Mouse (Mus musculus) right cerebral cortex, postnatal 10 days (tissue): Measurements from ENCODE around the gene Prr12.
"Not testable (repeated sequence)": the region's sequence is repeated elsewhere in the genome, so short reads cannot be mapped to it uniquely, and the experiment has no call there.

Experiments used
- DNase-seq, 2 experiments: peaks; one replicate each; pipeline ENCODE4 v3.0.0; 2021; ENCODE audit warnings: low spot score in 2 of 2

Prr12 gene

DNA sequence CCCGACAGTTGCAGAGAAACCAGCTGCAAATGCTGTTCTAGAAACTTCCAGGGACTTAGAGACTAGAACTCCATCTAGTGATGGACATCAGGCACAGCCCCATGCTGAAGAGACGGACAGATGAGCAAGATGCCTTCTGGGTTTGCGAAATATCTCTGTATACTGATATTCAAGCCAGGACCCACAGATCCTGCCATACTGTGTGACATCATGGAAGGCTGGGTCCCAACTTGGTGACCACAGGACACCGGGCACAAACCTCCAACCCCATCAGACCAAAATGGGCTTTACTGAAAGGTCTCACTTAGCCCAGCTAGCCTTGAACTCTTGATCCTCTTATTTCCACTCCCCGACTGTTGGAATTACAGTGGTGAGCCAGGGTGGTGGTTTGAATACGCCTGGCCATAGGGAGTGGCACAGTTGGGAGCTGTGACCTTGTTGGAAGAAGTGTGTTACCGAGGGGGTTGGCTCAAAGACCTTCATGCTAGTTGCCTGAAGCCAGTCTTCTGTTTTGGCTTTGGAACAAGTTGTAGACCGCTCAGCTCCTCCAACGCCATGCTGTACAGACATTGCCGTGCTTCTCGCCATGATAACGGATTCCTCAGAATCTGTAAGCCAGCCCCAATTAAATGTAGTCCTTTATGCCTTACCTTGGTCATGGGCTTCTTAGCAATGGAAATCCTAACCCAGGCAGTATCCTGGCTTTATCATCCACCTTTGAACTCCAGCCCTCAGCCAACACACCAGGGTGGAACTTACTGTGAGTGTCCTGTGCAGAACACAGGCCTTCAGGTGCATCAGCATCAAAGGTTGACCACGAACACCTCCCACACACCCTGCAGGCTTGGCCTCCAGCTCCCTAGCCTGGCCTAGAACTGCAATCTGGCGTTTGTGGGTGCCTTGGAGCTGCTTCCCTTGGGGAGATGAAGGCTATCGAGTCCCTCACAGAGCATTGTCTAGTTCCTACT, 28.1 kb downstream of the Prr12 start:
- no peak for DNase-seq

DNA sequence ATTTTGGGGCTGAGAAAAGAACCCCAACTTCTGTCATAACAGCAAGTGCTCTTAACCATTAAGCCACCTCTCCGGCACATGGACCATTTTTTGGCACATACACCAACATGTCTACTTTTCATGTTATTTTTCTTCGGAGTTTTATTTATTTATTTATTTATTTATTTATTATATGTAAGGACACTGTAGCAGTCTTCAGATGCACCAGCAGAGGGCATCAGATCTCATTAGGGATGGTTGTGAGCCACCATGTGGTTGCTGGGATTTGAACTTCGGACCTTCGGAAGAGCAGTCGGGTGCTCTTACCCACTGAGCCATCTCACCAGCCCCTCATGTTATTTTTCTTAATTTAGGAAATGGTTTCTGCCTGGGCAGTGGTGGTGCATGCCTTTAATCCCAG, 29.0 kb downstream of the Prr12 start:
- not testable (repeated sequence) for DNase-seq

DNA sequence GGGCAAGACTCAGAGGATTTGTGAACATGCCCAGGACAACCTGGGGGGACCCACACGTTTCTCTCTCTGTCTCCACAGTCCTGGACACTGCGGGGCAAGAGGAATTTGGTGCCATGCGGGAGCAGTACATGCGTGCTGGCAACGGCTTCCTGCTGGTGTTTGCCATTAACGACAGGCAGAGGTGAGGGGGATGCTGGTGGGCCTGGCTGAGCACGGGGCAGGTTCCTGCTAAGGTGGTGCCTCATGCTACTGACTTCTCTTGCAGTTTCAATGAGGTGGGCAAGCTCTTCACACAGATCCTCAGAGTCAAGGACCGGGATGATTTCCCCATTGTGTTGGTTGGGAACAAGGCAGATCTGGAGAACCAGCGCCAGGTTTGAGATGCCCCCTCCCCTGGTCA, 32.5 kb downstream of the Prr12 start:
- DNase-seq = no peak

DNA sequence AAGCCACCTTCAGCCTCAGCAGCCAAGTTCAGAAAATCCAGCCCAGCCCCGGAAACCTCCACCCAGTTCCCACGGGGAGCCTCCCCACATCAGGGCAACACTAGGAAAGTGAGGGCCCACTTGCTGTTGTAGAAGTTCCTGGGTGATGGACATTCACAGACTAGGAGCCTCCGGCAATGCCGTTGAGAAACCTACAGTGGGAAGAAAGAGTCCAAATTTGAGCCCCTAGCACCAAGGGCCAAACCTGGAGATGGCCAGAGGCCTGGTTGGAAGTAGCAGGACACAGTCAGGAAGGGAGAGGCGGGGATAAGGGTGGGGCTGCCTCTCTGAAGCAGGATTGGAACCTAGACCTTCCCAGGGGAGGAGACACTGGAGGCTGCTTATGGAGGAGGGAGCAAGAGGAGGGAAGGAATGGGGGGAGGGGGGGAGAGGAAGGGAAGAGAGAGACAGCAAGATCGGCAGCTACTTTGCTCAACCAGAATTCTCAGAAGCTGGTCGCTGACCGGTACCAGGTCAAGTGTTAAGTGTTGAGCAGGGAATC, 33.6 kb downstream of the Prr12 start:
- peak in 1 of 2 experiments; percentile 35 for DNase-seq

DNA sequence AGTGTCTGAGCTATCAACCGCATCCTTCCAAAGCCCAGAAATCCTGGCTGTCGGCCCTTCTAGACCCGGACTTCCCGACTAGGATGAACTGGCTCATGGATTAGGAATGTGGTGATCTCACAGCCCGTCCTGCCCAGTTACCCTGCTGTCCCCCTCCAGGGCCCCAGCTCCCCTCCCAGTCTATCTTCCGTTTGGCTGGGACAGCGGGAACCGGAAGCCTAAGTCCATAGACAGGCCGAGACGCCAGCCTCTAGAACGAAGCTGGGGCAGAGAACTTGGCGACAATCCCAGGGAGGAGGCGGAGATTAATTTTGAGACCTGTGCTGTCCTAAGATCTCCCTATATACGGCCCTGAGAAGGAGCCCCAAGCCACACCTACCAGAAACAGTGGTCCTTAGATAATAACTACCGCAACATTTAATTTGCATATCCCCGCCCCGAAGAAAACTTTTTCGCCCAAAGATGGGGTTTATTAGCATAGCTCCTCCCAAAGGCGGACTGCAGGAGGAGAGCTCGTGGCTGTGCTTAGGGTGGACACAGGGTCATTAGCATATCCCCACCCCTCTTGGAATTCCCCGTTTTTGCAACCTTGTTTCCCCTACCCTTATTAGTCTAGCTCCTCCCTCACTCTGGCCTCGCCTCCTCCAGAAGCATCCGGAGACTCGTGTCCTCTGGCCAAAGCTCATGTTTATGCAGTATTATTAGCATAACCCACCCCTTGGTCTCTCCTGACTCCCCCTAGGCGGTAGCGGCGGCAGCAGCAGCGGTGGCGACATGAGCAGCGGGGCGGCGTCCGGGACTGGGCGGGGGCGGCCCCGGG, 35.2 kb downstream of the Prr12 start, which contains the start of gene Rras:
Rras (plus strand) TSS at position 720 of the 820 bp plus-strand sequence.
- DNase-seq = peak; percentile 88 to 94

DNA sequence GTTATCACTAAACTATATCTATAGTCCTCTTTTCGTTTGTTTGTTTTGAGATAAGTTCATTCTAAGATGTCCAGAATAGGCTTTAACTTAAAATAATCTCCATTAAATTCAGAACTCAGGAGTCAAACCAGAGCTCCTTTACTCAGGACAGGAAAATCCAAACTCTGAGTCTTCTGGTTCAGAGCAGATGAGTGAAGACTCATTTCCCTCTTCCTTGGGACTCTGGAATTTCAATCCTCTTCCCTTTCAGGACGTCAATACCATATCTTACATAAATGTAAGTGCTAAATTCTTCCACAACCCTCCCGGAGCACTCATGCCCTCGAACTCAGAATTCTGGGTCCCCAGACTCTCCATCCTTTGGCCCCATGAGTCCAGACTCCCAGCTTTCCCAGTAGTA, 35.9 kb downstream of the Prr12 start:
- DNase-seq = no peak

DNA sequence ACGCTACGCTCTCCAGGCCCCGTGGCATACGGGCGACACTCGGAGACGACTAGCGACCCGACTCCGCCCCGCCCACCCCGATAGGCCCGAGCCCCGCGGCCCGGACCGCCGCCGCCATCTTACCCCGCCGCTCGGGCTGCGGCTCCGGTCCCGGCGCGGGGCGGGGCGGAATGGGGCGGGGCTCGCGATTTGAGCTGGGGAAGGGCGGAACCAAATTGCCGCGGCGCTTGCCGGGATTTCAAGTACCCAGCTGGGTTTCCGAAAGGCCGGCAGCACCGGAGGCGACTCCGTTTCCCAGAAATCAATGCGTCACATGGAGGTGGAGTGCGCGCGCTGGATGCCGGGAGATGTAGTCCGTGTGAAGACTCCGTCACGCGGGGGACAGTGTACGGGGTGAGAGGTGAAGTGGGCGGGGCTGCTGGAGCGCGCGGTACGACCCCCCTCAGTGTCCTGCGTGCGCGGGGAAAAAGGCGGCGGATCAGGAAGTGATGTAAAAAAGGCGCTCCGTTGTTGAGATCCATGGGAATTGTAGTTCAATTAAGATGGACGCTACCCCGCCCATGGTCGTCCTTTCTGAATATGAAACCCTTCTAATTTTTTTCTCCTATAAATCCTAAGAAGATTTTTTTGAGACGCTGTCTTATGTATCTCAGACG, 36.6 kb downstream of the Prr12 start, which contains the start of gene Scaf1:
Scaf1 (minus strand) TSS at position 407 of the 656 bp plus-strand sequence.
- DNase-seq = peak; percentile 100

DNA sequence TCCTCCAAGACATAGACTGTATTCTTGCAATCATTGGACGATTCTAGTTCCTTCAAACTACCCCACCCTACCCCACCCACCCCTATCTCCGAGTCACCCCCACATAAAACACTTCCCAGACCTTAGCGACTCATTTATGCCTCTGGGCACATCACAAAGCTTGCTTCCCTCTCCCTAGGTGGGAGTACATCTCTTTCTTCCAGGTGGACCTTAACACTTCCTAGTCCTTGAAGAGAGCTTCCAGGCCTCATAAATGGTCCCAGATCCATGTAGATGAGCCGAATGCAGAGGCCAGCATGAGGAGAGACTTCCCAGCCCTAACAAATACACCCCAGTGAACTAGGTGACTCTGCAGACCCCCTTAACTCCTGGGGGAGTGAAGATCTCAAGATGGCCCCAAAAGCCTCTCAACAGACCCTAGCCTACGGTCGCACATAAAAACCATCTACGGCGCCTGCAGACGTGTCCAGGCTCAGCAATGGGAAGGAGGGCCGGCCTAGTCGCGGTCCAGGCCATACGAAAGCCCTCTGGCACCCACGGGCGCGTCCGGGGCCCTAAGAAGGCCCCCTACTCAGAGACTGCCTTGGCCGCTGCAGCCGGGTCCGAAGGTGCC, 37.2 kb downstream of the Prr12 start:
- DNase-seq = no peak

DNA sequence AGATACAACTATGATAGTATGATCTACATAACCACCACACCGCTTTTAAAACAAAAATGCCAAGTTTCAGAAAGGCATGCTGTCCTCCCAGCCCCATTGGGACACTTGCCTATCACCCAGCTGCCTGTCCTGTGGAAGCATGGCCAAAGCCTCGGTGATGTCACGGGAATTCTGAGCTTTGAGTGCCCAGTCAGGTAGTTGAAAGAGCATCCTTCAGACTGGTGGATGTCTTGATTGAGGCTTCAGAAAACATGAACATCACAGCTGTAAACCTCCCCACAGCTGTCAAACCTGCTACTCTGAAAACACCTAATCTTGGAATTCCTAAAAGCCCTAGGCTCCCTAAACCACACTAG, 38.6 kb downstream of the Prr12 start:
- DNase-seq = no peak

DNA sequence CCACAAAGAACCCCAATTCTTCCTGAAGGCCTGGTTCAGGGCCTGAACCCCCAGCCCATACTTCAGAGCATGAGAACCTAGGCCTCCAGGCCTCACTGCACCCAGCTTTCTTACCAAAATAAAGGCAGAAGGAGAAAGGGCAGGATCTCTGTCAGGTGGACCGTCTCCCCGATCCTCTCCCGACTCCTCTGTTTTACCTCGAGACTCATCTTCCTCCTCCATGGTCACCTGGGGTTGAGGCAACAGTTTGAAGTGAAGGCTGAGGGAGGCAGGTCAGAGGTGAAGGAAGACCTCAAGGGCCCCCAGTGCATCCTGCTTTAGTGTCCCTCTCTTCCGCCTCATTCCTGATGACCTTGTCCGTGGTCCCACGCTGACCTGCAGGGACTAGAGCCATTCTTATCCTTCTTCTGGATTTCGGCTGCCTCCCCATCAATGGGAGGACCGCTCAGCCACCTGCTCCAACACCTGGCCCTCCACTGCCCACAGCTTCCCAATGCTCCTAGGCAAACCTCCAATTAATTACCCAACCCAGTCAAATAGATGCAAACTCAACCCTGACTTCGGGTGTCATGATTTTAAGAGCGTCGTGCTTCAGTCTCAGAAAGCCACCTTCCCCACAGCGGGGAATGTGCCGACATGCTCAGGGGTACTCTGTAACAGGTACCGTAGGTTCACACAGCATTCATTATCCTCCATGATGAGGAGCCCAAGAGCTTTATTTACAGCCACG, 39.1 kb downstream of the Prr12 start:
- DNase-seq = no peak

DNA sequence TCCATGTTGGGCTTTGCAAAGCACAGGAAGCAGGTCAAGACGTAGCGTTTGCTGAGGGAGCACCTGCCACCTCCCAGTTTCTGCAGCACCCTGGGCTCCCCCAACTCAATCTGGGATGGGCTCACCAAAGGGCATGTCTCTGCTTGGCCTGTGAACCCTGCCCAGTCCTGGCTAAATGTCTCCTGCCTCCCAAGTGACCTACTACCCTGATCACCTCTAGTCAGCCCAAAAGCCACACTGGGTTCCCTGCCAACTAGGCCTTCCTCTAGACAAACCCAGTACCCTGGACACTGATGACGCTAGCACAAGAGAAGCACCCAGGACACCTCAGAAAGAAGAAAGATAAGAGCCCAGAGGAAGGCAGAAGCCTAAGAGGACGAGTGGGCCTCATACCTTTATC, 39.9 kb downstream of the Prr12 start:
- no peak for DNase-seq

DNA sequence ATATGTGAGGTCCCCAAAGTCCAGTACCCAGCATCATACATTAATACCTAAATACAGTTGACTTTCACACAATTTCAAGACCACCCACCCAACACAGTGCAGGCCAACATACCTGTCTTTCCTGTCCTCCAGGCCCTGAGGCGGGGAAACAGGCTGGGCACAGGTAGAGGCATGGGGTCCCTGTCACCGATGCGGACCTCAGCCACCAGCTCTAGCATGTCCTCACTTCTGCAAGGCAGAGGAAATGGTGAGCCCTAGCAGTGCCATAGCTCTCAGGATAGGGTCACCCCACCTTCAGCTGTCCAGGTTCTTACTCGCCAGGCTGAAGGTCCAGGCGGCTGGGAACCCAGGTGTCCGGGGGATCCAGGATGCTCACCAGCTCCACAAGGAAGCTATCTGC, 40.7 kb downstream of the Prr12 start:
- no peak for DNase-seq

DNA sequence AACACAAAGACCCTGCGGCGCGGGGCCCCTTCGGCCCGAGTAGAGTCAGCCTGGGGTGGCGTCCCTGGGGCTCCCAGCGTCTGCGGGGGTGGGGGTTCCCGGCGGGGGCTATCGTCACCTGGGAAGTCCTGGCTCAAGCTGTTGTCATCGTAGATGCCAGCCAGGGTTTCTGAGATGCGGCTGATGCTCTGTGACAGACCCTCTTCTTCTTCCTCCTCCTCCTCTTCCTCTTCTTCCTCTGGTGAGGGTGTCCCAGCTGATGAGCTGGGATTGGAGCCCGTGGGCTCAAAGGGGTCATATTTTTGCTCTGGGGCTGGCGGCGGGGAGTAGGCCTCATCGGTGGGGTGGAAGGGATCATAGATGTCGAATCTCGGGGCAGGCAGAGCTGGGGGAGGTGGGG, 44.3 kb downstream of the Prr12 start:
- no peak for DNase-seq

DNA sequence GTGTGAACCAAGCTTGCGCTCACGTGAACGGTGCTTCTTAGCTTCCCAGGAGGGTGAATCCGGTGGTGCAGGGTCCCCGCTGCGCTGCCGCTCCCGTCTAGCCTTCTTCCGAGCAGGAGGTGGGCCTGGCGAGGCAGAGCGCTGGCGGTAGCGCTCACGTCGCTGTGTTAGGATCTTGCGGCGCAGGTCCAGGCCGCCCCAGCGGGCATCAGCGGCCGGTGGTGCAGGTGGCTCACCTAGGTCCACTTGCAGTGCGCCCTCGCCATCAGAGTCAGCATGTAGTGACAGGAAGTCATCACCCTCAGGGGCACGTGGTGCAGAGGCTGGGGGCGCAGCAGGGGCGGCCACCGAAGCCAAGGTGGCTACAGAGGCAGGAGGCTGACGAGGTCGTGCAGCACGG, 44.8 kb downstream of the Prr12 start:
- no peak for DNase-seq

DNA sequence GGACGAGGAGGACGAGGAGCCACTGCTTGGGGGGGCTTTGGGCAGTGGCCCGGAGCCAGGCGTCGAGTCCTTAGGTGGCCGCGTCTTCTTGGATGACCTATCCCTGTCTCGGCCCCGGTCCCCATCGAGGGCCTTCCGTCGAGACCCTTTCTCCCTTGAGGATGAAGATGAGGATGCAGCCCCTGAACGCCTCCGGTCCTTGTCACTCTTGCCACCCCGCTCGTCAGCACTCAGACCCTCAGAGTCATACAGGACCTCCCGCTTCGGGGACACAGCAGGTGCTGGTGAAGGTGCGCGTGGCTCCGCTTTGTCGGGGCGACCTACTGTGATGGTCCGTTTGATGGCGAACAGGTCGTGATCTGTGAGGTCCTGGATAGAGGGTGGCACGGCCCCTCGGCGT, 45.5 kb downstream of the Prr12 start:
- DNase-seq = no peak

DNA sequence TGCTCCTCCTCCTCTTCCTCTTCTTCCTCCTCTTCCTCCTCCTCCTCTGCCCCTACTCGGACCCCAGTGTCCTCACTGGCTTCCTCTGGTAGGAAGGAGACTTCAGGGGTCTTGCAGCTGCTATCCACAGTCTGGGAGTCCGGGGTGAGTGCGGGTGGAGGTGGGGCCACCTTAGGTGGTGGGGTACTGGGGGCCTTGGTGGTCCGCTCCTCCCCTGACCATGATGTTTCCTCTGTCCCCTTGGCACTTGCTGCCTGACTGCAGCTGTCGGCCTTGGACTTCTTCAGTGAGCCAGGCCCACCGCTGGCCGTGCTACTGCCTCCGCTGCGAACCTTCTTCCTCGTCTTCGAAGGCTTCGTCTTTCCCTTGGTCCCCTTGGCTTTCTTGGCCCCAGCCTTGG, 46.2 kb downstream of the Prr12 start:
- DNase-seq = no peak

DNA sequence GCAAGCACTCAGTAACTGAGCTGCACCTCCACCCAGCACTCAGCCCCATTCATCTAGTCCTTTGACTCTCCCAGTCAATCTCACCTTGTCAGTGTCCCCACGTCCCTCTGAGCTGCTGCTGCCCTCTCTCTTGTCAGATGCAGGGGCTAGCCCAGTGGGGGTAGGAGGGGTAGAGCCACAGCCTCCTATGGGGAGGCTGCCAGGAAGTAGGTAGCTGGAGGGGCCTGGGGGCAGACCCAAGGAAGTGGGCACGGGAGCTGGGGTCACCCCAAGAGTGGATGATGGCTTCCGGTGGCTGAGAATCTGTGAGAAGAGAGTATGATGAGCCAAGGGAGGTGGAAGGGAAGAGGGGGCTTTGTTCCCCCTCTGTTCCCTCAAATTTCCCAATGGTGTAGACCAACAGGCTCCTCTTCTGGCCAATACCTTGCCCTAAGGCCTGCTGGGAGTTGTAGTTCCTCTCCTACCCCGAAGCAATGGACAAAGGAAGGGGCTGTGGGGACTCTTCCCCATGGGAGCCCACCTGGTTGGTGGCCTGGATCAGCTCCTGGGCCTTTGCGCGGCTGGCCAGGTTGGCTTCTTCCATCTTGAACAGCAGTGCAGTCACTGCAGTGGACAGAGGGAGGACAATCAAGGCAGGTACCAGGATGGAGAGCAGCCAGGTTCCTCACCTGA, 47.2 kb downstream of the Prr12 start:
- DNase-seq = no peak

DNA sequence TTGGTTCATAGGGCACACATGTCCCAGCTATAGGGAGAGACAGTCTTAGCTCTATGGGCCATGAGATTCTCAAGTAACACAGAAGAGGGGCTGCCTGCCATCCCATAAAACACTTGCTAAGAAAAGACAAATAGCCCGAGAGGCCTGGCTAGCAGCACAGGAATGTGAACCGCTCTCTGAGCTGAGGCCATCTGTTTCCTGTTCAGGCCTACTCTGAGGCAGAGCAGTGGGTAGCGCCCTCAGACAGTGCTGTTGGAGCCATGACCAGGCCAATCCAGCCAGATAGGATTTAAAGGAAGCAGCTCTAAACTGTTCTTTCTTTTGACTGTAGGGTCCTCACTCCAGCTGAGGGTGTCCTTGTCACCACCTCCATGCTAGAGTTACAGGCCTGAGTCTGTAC, 48.1 kb downstream of the Prr12 start:
- peak in 1 of 2 experiments; percentile 23 for DNase-seq

DNA sequence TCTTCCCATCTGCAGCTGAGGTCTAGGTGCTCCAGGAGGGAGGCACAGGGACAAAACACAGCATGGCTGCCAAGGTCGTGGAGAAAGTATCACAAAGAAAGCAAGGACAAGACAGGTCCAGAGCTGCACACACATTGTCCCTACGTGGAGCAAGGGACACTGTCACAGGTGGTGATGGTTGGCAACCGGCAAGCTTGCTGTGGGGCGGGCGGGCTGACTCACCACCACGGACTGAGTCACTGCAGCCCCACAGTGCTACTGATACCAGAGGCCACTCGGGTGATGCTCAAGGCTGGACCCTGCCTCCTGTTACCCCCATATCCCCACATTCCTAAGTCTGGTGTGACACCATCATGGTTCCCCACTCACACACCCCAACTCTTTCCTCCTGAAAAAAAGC, 50.2 kb downstream of the Prr12 start:
- no peak for DNase-seq

DNA sequence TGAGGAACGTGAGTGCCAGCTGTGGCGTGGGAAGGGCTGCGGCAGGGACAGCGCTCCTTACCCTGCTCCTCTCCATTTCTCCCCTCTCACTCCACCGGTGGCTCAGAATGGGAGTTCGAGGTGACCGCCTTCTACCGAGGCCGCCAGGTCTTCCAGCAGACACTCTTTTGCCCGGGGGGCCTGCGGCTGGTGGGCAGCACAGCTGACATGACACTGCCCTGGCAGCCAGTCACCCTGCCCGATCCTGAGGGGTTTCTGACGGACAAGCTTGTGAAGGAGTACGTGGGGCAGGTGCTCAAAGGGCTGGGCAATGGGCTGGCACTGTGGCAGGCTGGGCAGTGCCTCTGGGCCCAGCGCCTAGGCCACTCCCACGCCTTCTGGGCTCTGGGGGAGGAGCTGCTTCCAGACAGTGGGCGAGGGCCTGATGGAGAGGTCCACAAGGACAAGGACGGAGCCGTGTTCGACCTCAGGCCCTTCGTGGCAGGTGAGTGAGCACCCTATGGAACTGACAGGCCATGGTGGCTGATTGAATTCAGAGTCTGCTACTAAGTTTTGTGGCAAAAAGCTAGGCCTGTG, 52.1 kb downstream of the Prr12 start:
- peak in 1 of 2 experiments; percentile 35 for DNase-seq
